Mouse (Mus musculus): ENCODE results near the gene Cd80. TPM values are rescaled to one million over a fixed set of nuclear protein-coding genes. Genes with fewer than 3 reads are reported as not detected.

Gene Cd80
- 0.29 and 0.59 TPM in 2 replicates for polyA plus RNA-seq (2015; fragmentation: Nextera tagmentation; extraction: Ambion mirVana)

DNA sequence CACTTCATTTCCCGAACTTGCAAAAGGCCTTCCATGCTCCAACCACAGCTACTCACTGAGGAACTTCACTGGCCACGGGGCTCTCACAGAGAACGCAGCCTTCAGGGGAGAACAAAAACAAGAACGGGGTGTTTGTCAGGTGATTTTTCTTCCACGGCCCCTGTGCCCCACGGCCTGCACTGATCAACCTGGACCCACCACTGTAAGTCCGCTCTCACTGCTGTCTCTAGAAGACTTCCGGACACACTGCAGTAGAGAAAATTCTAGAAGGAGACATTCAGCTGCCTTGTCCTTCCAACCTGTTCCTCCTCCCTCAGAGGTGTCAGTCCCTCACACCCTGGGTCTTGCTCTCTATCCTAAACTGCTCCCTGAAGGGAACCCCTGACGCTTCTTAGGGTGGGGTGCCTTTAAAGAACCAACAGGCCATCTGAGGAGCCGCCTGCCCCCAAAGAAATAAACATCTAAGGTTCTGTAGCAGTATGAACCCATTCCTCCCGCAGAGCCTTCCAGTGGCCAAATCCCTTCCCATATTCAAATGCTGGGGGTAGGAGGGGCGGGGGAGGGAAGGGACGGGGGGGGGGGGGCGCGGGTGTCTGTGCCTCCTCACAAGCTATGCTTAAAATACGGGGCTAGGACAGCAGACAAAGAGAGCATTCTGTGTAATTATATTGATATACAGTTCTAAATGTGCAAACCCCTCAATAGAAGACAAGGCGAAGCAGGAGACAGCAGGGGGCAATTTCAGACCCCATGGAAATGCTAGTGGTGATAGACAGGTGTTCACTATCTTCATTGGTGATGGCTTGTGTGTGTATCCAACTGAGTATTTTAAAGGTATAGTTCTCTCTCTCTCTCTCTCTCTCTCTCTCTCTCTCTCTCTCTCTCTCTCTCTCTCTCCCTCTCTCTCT is at the start of gene Cd80:
TSS of gene Cd80 (plus strand) at position 51 of the 908 bp plus-strand sequence.

DNA sequence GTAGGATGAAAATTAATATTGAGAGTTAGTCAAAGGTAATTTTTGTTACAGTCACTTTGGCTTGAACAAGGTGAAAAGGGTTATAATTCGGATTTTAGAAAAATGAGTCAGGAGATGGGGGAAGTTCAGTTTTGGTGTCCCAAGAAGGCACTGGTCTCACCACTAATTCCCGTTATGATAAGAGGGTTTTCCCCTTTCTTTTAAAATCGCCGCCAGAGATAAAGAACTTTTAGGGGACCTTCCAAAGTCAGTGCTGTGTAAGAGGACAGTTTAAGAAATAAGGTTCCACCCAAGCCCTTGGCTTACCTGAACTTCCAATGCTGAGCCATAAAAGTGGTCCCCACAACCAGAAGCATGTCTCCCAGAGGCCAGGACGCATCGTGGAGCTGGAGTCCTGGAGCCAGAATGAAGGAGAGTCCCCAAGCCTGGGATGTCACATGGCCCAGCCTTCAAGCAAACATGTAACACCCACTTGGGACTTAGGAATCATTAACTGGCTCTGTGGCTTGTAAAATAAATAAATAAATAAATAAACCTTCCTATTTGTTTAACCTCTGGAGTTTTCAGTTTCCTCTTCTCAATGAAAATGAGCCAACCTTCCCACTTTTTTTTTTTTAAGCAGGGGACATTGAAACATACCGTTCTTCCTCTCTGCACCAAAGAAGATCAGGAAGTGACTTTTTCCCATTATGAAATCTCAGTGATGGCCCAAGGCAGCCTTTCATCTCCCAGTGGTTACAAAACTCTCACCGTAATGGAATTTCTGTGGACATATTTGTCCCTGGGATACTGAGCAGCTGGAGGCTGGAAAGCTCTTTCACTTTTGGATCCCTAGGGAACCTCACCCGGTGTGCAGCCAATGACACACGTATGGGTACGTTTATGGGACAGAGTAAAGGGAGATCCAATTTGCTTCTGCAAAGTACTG is 22.6 kb upstream of the Cd80 start, which contains the start of gene Pla1a:
TSS of gene Pla1a (minus strand) at position 648 of the 928 bp plus-strand sequence.

DNA sequence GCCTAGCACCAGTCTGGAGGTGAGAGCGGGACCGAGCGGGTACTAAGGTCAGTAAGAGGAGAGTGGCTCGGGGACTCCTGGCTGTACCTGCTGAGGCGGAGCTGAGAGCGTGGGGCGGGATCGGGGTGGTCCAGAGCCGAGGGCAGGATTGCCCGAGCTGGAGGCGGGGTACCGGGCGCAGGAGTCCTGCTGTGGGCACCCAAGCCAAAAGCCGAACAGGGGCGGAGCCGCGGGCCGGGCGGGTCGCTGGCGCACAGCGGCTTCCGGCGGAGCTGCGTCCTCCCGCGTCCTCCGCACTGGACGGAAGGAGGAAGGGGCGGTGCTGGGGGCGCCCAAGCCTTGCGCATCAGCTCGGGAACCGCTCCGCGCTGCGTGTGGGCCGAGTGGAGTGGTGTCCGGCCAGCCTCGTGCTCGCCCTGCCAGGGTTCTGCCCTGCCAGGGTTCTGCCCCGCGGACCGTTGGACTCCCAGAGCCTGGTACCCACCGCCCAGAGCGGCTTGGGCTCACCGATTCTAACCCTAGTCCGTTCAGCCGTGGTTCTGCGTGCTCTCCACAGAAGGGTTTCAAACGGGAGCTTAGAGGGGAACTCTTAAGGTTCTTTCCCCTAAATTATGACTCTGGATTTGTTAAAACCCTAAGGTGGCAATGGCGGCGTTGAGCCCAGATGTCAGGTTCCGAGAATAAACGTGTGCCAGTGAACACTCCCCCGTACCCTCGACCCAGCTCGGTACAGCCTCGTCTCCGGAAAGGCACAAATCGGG is 2.7 kb upstream of the Cd80 start, which contains the start of gene Adprh:
TSS of gene Adprh (minus strand) at position 262 of the 761 bp plus-strand sequence.

DNA sequence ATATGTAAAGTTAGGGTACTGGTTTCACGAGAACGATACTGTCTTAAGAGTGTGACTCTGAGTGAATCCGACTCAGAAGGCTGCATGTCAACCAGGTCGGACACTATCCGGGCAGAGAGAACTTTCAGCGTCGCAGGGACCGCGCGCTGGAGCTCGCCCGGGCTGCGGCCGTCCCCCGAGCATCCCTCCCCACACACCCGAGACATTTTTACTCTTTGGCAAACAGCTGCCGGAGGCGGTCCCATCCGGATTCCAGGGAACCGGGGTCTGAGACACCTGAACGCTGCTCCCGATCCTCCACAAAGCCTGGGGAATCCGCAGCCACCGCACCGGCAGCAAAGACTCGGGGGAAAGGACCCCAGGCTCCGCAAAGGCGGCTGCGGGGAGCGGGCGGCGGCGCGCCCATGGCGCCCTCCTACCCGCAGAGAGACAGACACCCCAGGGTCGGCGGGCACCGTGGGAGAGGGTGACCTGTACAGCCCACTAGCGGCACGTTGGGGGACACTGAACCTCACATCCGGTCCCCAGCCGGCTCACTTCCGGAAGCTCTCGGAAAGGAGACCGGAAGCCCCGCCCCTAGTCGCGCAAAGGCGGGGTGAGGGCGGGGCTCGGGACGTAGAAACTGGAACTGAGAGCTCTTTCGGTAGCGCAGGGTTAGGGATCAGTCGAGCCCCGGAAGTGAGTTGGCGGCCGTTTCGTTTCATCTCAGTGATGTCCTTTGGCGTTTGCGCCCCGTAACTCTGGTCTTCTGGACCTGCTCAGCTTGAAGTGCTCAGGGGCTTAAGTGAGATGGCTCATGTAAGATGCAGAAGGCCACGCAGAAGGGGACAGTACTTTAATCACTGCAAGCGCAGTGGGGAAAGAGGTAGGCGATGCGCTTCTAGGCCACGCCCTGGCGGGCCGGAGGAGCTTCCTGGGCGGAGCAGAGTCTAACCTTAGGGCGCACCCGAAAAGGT is 67.0 kb downstream of the Cd80 start, which contains the start of gene Timmdc1:
TSS of gene Timmdc1 (minus strand) at position 535 of the 956 bp plus-strand sequence.

Other genes starting within 250 kb of the Cd80 start
- gene Nr1i2, start 160.7 kb upstream of the Cd80 start, polyA plus RNA-seq (2015; fragmentation: Nextera tagmentation; extraction: Ambion mirVana) = 0.05 TPM in 1 of 2 replicates, not detected in the other
- gene Maats1, start 113.4 kb upstream of the Cd80 start, polyA plus RNA-seq (2015; fragmentation: Nextera tagmentation; extraction: Ambion mirVana) = 0.10 and 0.12 TPM in 2 replicates
- gene Cox17, start 108.6 kb upstream of the Cd80 start, polyA plus RNA-seq (2015; fragmentation: Nextera tagmentation; extraction: Ambion mirVana) = 363 and 407 TPM in 2 replicates
- gene Gm21987, start 108.5 kb upstream of the Cd80 start, polyA plus RNA-seq (2015; fragmentation: Nextera tagmentation; extraction: Ambion mirVana) = not detected in 2 replicates
- gene Popdc2, start 93.4 kb upstream of the Cd80 start, polyA plus RNA-seq (2015; fragmentation: Nextera tagmentation; extraction: Ambion mirVana) = 24.5 and 29.1 TPM in 2 replicates
- gene Pla1a, start 22.4 kb upstream of the Cd80 start, polyA plus RNA-seq (2015; fragmentation: Nextera tagmentation; extraction: Ambion mirVana) = 0.36 and 0.41 TPM in 2 replicates
- 39.5 and 43.6 TPM in 2 replicates for gene Adprh, start 2.9 kb upstream of the Cd80 start, polyA plus RNA-seq (2015; fragmentation: Nextera tagmentation; extraction: Ambion mirVana)
- 15.9 and 16.2 TPM in 2 replicates for gene Timmdc1, start 67.1 kb downstream of the Cd80 start, polyA plus RNA-seq (2015; fragmentation: Nextera tagmentation; extraction: Ambion mirVana)
- 11.9 and 14.5 TPM in 2 replicates for gene Poglut1, start 94.7 kb downstream of the Cd80 start, polyA plus RNA-seq (2015; fragmentation: Nextera tagmentation; extraction: Ambion mirVana)
- gene Tmem39a, start 103.1 kb downstream of the Cd80 start, polyA plus RNA-seq (2015; fragmentation: Nextera tagmentation; extraction: Ambion mirVana) = 21.9 and 25.5 TPM in 2 replicates

All from spleen, postnatal 0 days (tissue).